Mouse (Mus musculus): ENCODE measurements at regions not wholly inside any gene's neighbourhood (a gene's known extent, or its start where the extent isn't known, plus 50 kb on each side); places are given as distances from the start of the nearest gene placed in this dataset.

DNA sequence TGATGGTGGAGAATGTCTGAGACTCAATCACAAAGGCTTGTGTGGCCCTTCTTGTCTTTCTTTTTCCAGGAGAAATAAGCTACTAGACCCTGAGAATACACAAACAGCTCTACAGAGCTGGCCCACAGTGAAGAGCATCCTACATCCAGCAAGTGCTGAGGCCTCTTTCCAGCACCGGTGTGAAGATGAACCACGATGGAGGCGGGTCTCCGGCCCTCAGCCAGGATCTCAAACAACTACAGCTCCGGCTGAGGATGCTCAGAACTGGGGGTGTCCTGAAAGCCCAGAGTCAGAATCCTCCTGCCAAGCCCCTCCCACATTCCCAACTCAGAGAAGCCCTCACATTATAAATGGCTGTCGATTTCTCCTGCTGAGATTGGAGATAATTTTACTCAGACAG, 407.9 kb downstream of the Lrig3 start:
- Histone ChIP-seq H3K9me3 (replicated peaks; ENCODE audit: control insufficient read depth, low read length, poor library complexity, severe bottlenecking) (no peaks in the 10 kb centered on the region), H3K36me3 (ENCODE audit: control insufficient read depth, insufficient read depth, low read length) (no peaks in the 10 kb centered on the region), H3K4me2 (ENCODE audit: low read length) (no peak overlapping the region), H3K27me3 (ENCODE audit: control insufficient read depth, insufficient read depth, low read depth, low read length) (no peaks in the 10 kb centered on the region), H3K9ac (ENCODE audit: low read depth, low read length) (no peak overlapping the region), H3K4me3 (ENCODE audit: low read depth, low read length) (no peak overlapping the region), H3K4me1 (ENCODE audit: control insufficient read depth, insufficient read depth, low read length) (peaks cover 12% of the 10 kb centered on the region), H3K27ac (ENCODE audit: low read length) (no peak overlapping the region)
- ATAC-seq: no peak
- 73% methylated on average over 6 of the region's 6 CpGs for WGBS

DNA sequence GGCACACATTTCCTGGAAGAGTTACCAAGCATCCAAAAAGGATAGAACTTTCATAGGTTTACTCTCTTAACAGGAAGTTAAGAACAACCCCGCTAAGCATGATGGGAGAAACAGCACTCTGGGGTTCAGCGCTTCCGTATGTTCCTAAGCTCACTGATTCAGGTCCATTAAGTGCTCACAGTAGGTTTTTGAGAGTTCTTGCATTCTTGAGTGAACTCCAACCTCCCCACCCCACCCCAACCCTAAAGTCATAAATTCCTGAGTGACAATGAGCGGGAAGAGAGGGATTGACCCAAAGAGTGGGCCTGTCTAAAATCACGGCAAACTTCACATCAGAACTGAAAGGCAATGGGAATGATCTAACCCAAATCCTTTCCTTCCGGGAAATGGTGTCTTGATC, 405.9 kb downstream of the Lrig3 start:
- H3K27ac ChIP-seq (ENCODE audit: low read length): no peak overlapping the region
- peaks cover 12% of the 10 kb centered on the region for H3K4me1 ChIP-seq (ENCODE audit: control insufficient read depth, insufficient read depth, low read length)
- no peaks in the 10 kb centered on the region for H3K36me3 ChIP-seq (ENCODE audit: control insufficient read depth, insufficient read depth, low read length)
- H3K4me3 ChIP-seq (ENCODE audit: low read depth, low read length): no peak overlapping the region
- no peak overlapping the region for H3K4me2 ChIP-seq (ENCODE audit: low read length)
- no peaks in the 10 kb centered on the region for H3K9me3 ChIP-seq (replicated peaks; ENCODE audit: control insufficient read depth, low read length, poor library complexity, severe bottlenecking)
- no peak for ATAC-seq
- H3K27me3 ChIP-seq (ENCODE audit: control insufficient read depth, insufficient read depth, low read depth, low read length): no peaks in the 10 kb centered on the region
- WGBS: 96% methylated on average over 6 of the region's 6 CpGs
- H3K9ac ChIP-seq (ENCODE audit: low read depth, low read length): no peak overlapping the region

- H3K4me1 ChIP-seq (ENCODE audit: control insufficient read depth, insufficient read depth, low read length): peaks cover 12% of the 10 kb centered on the region
- H3K9me3 ChIP-seq (replicated peaks; ENCODE audit: control insufficient read depth, low read length, poor library complexity, severe bottlenecking): no peaks in the 10 kb centered on the region; the same call in 1 of the 2 replicates
- H3K27me3 ChIP-seq (ENCODE audit: control insufficient read depth, insufficient read depth, low read depth, low read length): no peaks in the 10 kb centered on the region
- peak overlapping the region; percentile 12 for H3K4me2 ChIP-seq (ENCODE audit: low read length)
- no peak overlapping the region for H3K4me3 ChIP-seq (ENCODE audit: low read depth, low read length)
- peak overlapping the region; percentile 31; the same call in 1 of the 2 replicates for H3K9ac ChIP-seq (ENCODE audit: low read depth, low read length)
- peak; percentile 85 for ATAC-seq
- peak overlapping the region; percentile 70 for H3K27ac ChIP-seq (ENCODE audit: low read length)
- WGBS: 44% methylated on average over 11 of the region's 11 CpGs
- no peaks in the 10 kb centered on the region for H3K36me3 ChIP-seq (ENCODE audit: control insufficient read depth, insufficient read depth, low read length)
Measured at GRCm38 (mm10) chr10:126349076-126349475, 383.1 kb downstream of the Lrig3 start.

DNA sequence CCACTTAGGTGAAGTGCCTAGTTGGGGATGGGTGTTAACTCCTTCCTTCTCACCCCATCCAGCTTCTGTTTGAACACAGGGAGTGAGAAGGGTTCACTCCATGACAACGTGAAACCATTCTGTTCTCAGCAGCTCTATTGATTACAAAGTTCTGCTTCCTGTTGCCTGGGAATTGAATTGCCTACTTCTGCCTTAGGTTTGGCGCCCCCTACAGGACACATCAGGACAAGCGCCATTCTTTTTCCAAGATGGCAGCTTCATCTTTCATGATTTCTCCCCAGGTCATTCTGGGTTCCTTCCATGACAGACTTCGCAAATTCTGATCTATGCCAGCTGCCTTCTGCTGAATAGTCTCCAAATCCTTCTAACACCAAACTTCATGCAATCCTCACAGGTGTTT, 371.5 kb downstream of the Lrig3 start:
- Histone ChIP-seq H3K27me3 (ENCODE audit: control insufficient read depth, insufficient read depth, low read depth, low read length) (no peaks in the 10 kb centered on the region), H3K4me2 (ENCODE audit: low read length) (no peak overlapping the region), H3K4me1 (ENCODE audit: control insufficient read depth, insufficient read depth, low read length) (no peaks in the 10 kb centered on the region), H3K9ac (ENCODE audit: low read depth, low read length) (no peak overlapping the region), H3K4me3 (ENCODE audit: low read depth, low read length) (no peak overlapping the region), H3K27ac (ENCODE audit: low read length) (no peak overlapping the region), H3K36me3 (ENCODE audit: control insufficient read depth, insufficient read depth, low read length) (no peaks in the 10 kb centered on the region), H3K9me3 (replicated peaks; ENCODE audit: control insufficient read depth, low read length, poor library complexity, severe bottlenecking) (0 out of 2 replicates have a peak, but pooled peaks cover 4% of the 10 kb centered on the region)
- WGBS: 76% methylated on average over 4 of the region's 4 CpGs
- no peak for ATAC-seq

DNA sequence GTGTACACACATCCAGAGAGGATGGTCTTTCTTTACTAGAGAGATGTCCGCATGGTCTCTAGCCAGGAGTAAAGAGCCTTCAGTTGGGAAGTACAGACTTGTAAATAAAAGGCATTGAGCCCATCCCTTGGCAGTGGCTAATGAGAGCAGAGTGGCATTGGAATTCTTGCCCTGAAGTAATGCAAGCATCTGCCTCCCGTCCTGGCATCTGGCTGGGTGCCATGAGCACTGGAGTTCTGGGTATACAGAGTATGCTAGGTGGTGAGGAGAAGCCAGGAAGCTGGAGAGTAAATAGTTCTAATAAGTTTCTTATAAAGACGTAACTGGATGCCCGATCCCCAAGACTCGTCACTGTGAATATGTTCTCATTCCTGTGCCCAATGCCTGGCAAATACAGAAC, 367.8 kb downstream of the Lrig3 start:
- no peak for ATAC-seq
- 84% methylated on average over 5 of the region's 5 CpGs for WGBS

DNA sequence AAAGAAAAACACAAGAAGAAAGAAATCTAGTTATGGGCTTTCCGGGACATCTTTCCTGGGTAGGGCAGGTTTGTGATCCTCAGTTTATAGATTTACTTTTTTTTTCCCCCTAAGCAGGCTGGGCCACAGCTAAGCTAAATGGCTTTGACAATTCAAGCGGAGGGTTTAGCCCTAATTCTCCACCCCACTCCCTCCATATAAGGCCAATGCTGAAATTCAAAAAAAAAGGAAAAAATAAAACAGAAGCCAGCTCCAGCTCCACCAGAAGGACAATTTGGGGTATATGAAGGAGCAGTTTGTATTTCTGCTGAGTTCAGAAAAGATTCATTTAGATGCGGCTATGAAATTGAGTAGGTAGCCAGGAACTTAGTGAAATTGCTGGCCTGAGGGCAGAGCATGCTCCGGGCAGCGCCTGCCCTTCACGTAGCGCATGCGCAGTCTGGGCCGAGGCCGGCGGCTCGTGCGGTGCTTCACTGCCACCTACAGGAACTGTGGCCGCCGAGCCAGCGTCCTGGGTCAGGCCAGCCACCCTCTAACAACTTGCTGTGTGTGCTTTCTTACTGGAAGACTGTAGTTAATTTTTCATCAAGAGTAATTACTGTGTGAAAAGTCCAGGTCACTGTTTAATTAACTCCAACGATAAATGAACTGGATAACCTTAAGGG, 364.5 kb downstream of the Lrig3 start:
- ATAC-seq: peak; percentile 92
- peak overlapping the region; percentile 11; the same call in 1 of the 2 replicates for H3K9ac ChIP-seq (ENCODE audit: low read depth, low read length)
- peaks cover 10% of the 10 kb centered on the region for H3K4me1 ChIP-seq (ENCODE audit: control insufficient read depth, insufficient read depth, low read length)
- no peak overlapping the region; the same call in 1 of the 2 replicates for H3K4me3 ChIP-seq (ENCODE audit: low read depth, low read length)
- H3K27me3 ChIP-seq (ENCODE audit: control insufficient read depth, insufficient read depth, low read depth, low read length): no peaks in the 10 kb centered on the region
- no peaks in the 10 kb centered on the region for H3K9me3 ChIP-seq (replicated peaks; ENCODE audit: control insufficient read depth, low read length, poor library complexity, severe bottlenecking)
- 4% methylated on average over 17 of the region's 17 CpGs for WGBS
- no peak overlapping the region for H3K27ac ChIP-seq (ENCODE audit: low read length)
- no peaks in the 10 kb centered on the region for H3K36me3 ChIP-seq (ENCODE audit: control insufficient read depth, insufficient read depth, low read length)
- peak overlapping the region; percentile 45 for H3K4me2 ChIP-seq (ENCODE audit: low read length)

More for the DNA sequence above, 367.8 kb downstream of the Lrig3 start:
- 0 out of 2 replicates have a peak, but pooled peaks cover 1% of the 10 kb centered on the region for H3K9me3 ChIP-seq (replicated peaks; ENCODE audit: control insufficient read depth, low read length, poor library complexity, severe bottlenecking)
- H3K27ac ChIP-seq (ENCODE audit: low read length): no peak overlapping the region
- H3K9ac ChIP-seq (ENCODE audit: low read depth, low read length): no peak overlapping the region
- no peak overlapping the region for H3K4me2 ChIP-seq (ENCODE audit: low read length)
- H3K4me1 ChIP-seq (ENCODE audit: control insufficient read depth, insufficient read depth, low read length): peaks cover 10% of the 10 kb centered on the region
- no peak overlapping the region for H3K4me3 ChIP-seq (ENCODE audit: low read depth, low read length)
- no peaks in the 10 kb centered on the region for H3K36me3 ChIP-seq (ENCODE audit: control insufficient read depth, insufficient read depth, low read length)
- H3K27me3 ChIP-seq (ENCODE audit: control insufficient read depth, insufficient read depth, low read depth, low read length): no peaks in the 10 kb centered on the region

GRCm38 (mm10) chr10:126320831-126321230, 354.9 kb downstream of the Lrig3 start:
- H3K27ac ChIP-seq (ENCODE audit: low read length): no peak overlapping the region
- WGBS: 71% methylated on average over 9 of the region's 9 CpGs

GRCm38 (mm10) chr10:126319795-126320194, 353.8 kb downstream of the Lrig3 start:
- Histone ChIP-seq H3K4me3 (ENCODE audit: low read depth, low read length) (no peak overlapping the region), H3K4me1 (ENCODE audit: control insufficient read depth, insufficient read depth, low read length) (0 out of 2 replicates have a peak, but pooled peaks cover 2% of the 10 kb centered on the region), H3K9me3 (replicated peaks; ENCODE audit: control insufficient read depth, low read length, poor library complexity, severe bottlenecking) (no peaks in the 10 kb centered on the region), H3K27me3 (ENCODE audit: control insufficient read depth, insufficient read depth, low read depth, low read length) (no peaks in the 10 kb centered on the region), H3K9ac (ENCODE audit: low read depth, low read length) (no peak overlapping the region), H3K36me3 (ENCODE audit: control insufficient read depth, insufficient read depth, low read length) (no peaks in the 10 kb centered on the region), H3K27ac (ENCODE audit: low read length) (peak overlapping the region; percentile 7; the same call in 1 of the 2 replicates), H3K4me2 (ENCODE audit: low read length) (no peak overlapping the region)
- WGBS: 78% methylated on average over 10 of the region's 10 CpGs
- ATAC-seq: no peak

More at GRCm38 (mm10) chr10:126320831-126321230, 354.9 kb downstream of the Lrig3 start:
- no peak overlapping the region for H3K4me2 ChIP-seq (ENCODE audit: low read length)
- no peak overlapping the region for H3K4me3 ChIP-seq (ENCODE audit: low read depth, low read length)
- H3K4me1 ChIP-seq (ENCODE audit: control insufficient read depth, insufficient read depth, low read length): 0 out of 2 replicates have a peak, but pooled peaks cover 2% of the 10 kb centered on the region
- no peaks in the 10 kb centered on the region for H3K27me3 ChIP-seq (ENCODE audit: control insufficient read depth, insufficient read depth, low read depth, low read length)
- no peaks in the 10 kb centered on the region for H3K9me3 ChIP-seq (replicated peaks; ENCODE audit: control insufficient read depth, low read length, poor library complexity, severe bottlenecking)
- no peak overlapping the region for H3K9ac ChIP-seq (ENCODE audit: low read depth, low read length)
- no peak for ATAC-seq
- no peaks in the 10 kb centered on the region for H3K36me3 ChIP-seq (ENCODE audit: control insufficient read depth, insufficient read depth, low read length)

DNA sequence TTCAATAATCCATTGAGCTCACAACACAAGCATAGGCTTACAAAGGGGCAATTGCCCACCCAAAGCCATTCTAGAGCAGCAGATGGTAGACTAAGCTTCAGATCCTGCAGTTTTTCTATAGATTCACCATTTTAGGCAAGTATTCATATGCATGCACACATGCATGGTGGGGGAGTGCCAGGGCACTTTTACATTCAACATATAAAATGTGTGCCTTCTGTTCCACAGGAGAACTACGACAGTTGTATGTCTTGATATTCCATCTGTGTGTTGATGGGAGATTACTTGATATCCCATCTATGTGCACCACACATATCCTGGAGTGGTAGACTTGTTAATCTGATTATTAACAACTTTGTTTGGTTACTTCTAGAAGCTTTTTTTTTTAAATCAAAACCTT, 334.0 kb downstream of the Lrig3 start:
- no peak for ATAC-seq
- no peaks in the 10 kb centered on the region for H3K36me3 ChIP-seq (ENCODE audit: control insufficient read depth, insufficient read depth, low read length)
- H3K4me2 ChIP-seq (ENCODE audit: low read length): no peak overlapping the region
- 97% methylated on average over 1 of the region's 1 CpGs for WGBS
- no peak overlapping the region for H3K9ac ChIP-seq (ENCODE audit: low read depth, low read length)
- no peak overlapping the region for H3K4me3 ChIP-seq (ENCODE audit: low read depth, low read length)
- no peaks in the 10 kb centered on the region for H3K9me3 ChIP-seq (replicated peaks; ENCODE audit: control insufficient read depth, low read length, poor library complexity, severe bottlenecking)
- H3K27me3 ChIP-seq (ENCODE audit: control insufficient read depth, insufficient read depth, low read depth, low read length): no peaks in the 10 kb centered on the region
- no peak overlapping the region for H3K27ac ChIP-seq (ENCODE audit: low read length)
- H3K4me1 ChIP-seq (ENCODE audit: control insufficient read depth, insufficient read depth, low read length): no peaks in the 10 kb centered on the region
